Mouse (Mus musculus): ENCODE data around the gene Urgcp. TPM values are rescaled to one million over a fixed set of nuclear protein-coding genes. Genes with fewer than 3 reads are reported as not detected.

Gene Urgcp
- polyA plus RNA-seq, 1 experiment from 2014 or later: 35.2 TPM

DNA sequence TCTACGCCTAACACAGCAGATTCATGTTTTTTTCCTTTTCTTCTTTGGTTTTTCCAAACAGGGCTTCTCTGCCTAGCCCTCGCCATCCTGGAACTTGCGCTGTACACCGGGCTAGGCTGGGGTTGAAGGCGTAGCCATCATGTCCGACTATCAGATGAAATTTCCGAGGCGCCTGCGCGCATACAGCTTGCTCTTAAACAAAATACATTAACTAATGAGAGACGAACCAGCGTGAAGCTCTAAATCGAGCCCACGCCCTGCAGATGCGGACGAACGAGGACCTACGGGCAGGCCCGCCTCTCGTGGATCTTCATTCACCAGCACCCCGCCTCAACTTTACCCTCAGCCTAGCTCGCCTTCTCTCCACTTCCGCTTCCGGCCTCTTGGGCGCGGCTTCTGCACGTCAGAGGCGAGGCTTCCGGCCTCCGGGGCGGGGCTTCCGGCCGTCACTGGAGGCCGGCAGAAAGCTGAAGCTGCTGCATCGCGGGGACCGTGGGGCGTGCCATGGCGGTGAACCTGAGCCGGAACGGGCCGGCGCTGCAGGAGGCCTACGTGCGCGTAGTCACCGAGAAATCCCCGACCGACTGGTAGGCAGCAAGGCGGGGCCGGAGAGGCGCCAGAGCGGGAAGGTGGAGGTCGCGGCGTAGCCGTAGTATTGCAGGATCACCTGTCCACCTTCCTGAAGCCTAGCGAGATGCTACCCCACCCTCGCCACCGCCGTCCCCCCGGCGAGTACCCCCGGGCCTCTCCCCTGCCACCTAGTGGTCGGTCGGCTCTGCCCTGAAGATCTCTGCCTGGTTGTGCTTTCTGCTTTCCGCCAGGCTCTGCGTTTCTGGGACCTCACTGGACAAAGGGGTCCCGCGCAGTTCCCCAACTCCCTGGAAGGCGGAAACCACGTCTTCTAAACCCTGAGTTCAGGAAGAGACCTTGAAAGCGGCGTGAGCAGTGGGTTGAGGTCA is 26.2 kb upstream of the Urgcp start, which contains the start of gene Dbnl:
Gene Dbnl, plus strand, starts transcription at position 433 of the 959 bp plus-strand sequence.
- Histone ChIP-seq H3K36me3 (ENCODE audit: control insufficient read depth, insufficient read depth) (peaks cover 14% of the 10 kb centered on the region), H3K27ac (ENCODE audit: low read length) (peak within 1 kb of the TSS; percentile 85), H3K4me2 (ENCODE audit: low read length) (peak within 1 kb of the TSS; percentile 88), H3K9ac (replicated peaks; ENCODE audit: low read depth, low read length) (peak within 1 kb of the TSS; percentile 89), H3K9me3 (ENCODE audit: control insufficient read depth, low read length) (no peaks in the 10 kb centered on the region), H3K27me3 (replicated peaks; ENCODE audit: control insufficient read depth, insufficient read depth, low read length) (no peaks in the 10 kb centered on the region), H3K4me3 (replicated peaks; ENCODE audit: low read length) (peak within 1 kb of the TSS; percentile 74), H3K4me1 (replicated peaks; ENCODE audit: control insufficient read depth, insufficient read depth, low read length) (peaks cover 29% of the 10 kb centered on the region)
- peak; percentile 97 for ATAC-seq
- WGBS: under 1% methylated on average over 73 of the region's 74 CpGs

DNA sequence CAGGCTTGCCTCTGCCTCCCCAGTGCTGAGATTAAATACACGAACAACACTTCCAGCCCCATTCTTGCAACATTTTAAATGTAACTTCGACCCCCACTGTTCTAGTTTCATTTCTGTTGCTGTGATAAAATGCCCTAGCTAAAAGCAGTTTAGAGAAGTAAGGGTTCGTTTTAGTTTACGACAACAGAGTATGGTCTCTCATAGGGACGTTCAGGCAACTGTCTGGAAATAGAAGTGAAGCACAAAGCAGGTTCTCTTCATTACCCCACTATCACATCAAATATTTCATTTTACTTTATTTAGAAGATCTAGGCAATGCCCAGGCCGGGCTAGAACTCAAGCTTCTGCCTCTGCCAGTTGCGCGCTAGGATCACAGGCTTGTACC is 25.5 kb upstream of the Urgcp start:
- WGBS: 39% methylated on average over 8 of the region's 8 CpGs
- Histone ChIP-seq H3K9ac (replicated peaks; ENCODE audit: low read depth, low read length) (peak overlapping the region; percentile 89), H3K4me3 (replicated peaks; ENCODE audit: low read length) (peak overlapping the region; percentile 74), H3K27me3 (replicated peaks; ENCODE audit: control insufficient read depth, insufficient read depth, low read length) (no peaks in the 10 kb centered on the region), H3K4me1 (replicated peaks; ENCODE audit: control insufficient read depth, insufficient read depth, low read length) (peaks cover 29% of the 10 kb centered on the region), H3K36me3 (ENCODE audit: control insufficient read depth, insufficient read depth) (peaks cover 11% of the 10 kb centered on the region), H3K9me3 (ENCODE audit: control insufficient read depth, low read length) (no peaks in the 10 kb centered on the region), H3K27ac (ENCODE audit: low read length) (peak overlapping the region; percentile 85), H3K4me2 (ENCODE audit: low read length) (peak overlapping the region; percentile 88)
- no peak for ATAC-seq

DNA sequence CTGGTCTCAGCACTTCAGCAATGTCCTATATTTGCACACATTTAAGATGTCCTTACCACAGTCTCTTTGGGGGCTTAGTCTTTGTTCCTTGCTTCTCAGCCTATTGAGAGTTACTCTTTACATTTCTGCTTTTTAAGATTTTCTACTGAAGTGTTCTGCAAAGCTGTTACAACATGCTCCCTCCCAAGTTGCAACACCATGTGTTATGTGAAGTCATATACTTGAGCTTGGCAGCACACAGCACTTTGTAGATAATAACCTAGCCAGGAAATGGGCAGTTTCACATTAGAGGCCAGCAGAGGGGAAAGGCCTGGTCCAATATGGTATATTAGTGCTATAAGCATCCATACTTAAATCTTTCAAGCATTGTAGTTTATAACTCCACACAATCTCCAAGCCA is 23.6 kb upstream of the Urgcp start:
- Histone ChIP-seq H3K9ac (replicated peaks; ENCODE audit: low read depth, low read length) (no peak overlapping the region), H3K9me3 (ENCODE audit: control insufficient read depth, low read length) (no peaks in the 10 kb centered on the region), H3K4me1 (replicated peaks; ENCODE audit: control insufficient read depth, insufficient read depth, low read length) (peaks cover 25% of the 10 kb centered on the region), H3K27me3 (replicated peaks; ENCODE audit: control insufficient read depth, insufficient read depth, low read length) (no peaks in the 10 kb centered on the region), H3K27ac (ENCODE audit: low read length) (no peak overlapping the region), H3K4me3 (replicated peaks; ENCODE audit: low read length) (no peak overlapping the region), H3K4me2 (ENCODE audit: low read length) (no peak overlapping the region), H3K36me3 (ENCODE audit: control insufficient read depth, insufficient read depth) (no peaks in the 10 kb centered on the region)
- ATAC-seq: no peak

DNA sequence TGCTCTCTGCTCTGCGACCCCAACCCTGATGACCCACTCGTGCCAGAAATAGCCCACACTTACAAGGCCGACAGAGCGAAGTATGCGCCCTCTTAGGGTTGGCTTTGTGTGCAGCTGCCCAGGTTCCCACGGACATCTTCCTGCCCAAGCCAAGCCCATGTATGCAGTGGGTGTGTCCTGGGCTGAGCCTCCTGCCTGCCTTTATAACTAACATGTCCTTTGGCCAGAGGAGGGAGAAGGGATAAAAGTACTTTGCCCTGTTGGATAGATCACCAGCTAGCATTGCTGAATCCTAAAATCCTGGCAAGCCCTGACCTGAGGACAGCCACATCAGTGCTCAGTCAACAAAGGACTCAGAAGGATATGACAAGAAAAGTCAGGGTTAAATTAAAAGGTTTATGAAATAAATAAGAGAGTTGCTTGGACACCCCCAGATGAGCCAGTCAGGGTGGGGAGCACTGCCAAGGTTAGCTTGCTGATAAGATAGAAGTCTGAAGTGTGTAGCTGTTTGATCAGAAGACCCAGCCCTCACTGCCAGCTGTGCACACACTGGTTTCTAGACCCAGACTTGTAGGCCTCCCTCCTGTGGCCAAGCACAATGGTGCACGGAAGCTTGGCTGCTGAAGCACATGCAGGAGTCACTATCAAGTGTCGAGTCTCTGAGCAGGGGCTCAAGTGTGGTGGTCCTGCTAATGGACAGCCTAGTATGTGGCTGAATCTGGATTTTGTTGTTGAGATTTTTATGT is 20.2 kb upstream of the Urgcp start:
- H3K36me3 ChIP-seq (ENCODE audit: control insufficient read depth, insufficient read depth): no peaks in the 10 kb centered on the region
- no peak overlapping the region for H3K4me2 ChIP-seq (ENCODE audit: low read length)
- H3K27me3 ChIP-seq (replicated peaks; ENCODE audit: control insufficient read depth, insufficient read depth, low read length): no peaks in the 10 kb centered on the region
- H3K4me1 ChIP-seq (replicated peaks; ENCODE audit: control insufficient read depth, insufficient read depth, low read length): peaks cover 4% of the 10 kb centered on the region
- ATAC-seq: no peak
- WGBS: 74% methylated on average over 8 of the region's 8 CpGs
- H3K4me3 ChIP-seq (replicated peaks; ENCODE audit: low read length): no peak overlapping the region
- no peak overlapping the region for H3K27ac ChIP-seq (ENCODE audit: low read length)
- H3K9me3 ChIP-seq (ENCODE audit: control insufficient read depth, low read length): no peaks in the 10 kb centered on the region
- no peak overlapping the region for H3K9ac ChIP-seq (replicated peaks; ENCODE audit: low read depth, low read length)

DNA sequence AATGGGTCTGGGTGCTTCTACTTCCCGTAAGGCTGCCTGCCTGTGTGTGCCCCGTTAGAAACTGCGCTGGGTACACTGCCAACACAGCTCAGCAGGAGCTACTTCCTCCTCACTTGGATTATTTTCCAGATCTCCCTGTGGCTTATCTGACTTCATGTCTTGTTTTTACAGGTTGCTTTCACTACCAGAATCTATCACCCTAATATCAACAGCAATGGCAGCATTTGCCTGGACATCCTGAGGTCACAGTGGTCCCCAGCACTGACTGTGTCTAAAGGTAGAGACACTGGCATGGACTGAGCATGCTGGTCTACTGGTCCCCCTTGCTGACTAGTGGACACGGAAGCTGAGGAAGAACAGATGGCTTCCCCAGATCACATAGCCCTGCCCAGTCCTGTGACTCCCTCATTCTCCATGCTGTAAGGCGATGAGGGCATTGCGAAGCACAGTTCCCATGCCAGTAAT is 17.9 kb upstream of the Urgcp start:
- H3K4me3 ChIP-seq (replicated peaks; ENCODE audit: low read length): no peak overlapping the region
- no peak overlapping the region for H3K4me2 ChIP-seq (ENCODE audit: low read length)
- 92% methylated on average over 6 of the region's 6 CpGs for WGBS
- no peaks in the 10 kb centered on the region for H3K36me3 ChIP-seq (ENCODE audit: control insufficient read depth, insufficient read depth)
- H3K27me3 ChIP-seq (replicated peaks; ENCODE audit: control insufficient read depth, insufficient read depth, low read length): no peaks in the 10 kb centered on the region
- H3K4me1 ChIP-seq (replicated peaks; ENCODE audit: control insufficient read depth, insufficient read depth, low read length): no peaks in the 10 kb centered on the region
- no peak overlapping the region for H3K9ac ChIP-seq (replicated peaks; ENCODE audit: low read depth, low read length)
- no peak for ATAC-seq
- no peak overlapping the region for H3K27ac ChIP-seq (ENCODE audit: low read length)
- H3K9me3 ChIP-seq (ENCODE audit: control insufficient read depth, low read length): no peaks in the 10 kb centered on the region

DNA sequence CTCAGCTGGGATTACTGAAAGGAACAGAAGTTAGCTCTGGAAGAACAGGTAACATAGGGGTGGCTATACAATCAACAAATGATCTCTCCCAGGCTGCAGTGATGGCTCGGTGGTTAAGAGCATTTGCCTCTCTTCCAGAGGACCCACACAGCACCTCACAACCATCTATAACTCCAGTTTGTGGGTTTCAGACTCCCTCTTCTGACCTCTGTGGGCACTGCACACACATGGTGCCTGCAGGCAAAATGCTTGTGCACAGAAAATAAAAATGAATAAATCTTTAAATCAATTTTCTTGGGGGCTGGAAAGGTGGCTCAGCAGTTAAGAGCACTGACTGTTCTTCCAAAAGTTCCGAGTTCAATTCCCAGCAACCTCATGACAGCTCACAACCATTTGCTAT is 16.3 kb upstream of the Urgcp start:
- Histone ChIP-seq H3K9me3 (ENCODE audit: control insufficient read depth, low read length) (no peaks in the 10 kb centered on the region), H3K36me3 (ENCODE audit: control insufficient read depth, insufficient read depth) (no peaks in the 10 kb centered on the region), H3K4me1 (replicated peaks; ENCODE audit: control insufficient read depth, insufficient read depth, low read length) (no peaks in the 10 kb centered on the region), H3K4me3 (replicated peaks; ENCODE audit: low read length) (no peak overlapping the region), H3K27ac (ENCODE audit: low read length) (no peak overlapping the region), H3K9ac (replicated peaks; ENCODE audit: low read depth, low read length) (no peak overlapping the region), H3K27me3 (replicated peaks; ENCODE audit: control insufficient read depth, insufficient read depth, low read length) (no peaks in the 10 kb centered on the region), H3K4me2 (ENCODE audit: low read length) (no peak overlapping the region)
- 71% methylated on average over 2 of the region's 2 CpGs for WGBS
- ATAC-seq: no peak

DNA sequence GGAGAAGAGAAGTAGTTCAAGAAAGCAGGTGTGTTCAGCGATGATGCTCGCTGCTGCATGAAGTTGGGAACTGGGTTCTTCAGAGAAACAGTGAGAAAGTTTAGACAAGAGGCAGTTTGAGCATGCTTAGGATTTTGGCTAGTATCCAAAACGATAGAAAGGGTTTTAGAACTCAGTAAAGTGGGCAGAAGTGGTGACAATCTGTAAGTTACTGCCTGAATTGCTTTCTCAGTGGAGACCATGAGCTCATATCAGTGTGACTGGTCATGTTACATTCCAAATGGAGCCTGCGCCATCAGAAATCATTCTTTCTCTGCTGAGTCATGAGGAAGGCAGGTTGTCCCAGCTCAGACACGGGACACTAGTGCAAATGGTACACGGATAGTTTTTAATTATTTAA is 3.8 kb upstream of the Urgcp start:
- Histone ChIP-seq H3K4me3 (replicated peaks; ENCODE audit: low read length) (no peak overlapping the region), H3K9ac (replicated peaks; ENCODE audit: low read depth, low read length) (no peak overlapping the region), H3K9me3 (ENCODE audit: control insufficient read depth, low read length) (no peaks in the 10 kb centered on the region), H3K4me1 (replicated peaks; ENCODE audit: control insufficient read depth, insufficient read depth, low read length) (peaks cover 9% of the 10 kb centered on the region), H3K27me3 (replicated peaks; ENCODE audit: control insufficient read depth, insufficient read depth, low read length) (no peaks in the 10 kb centered on the region), H3K36me3 (ENCODE audit: control insufficient read depth, insufficient read depth) (no peaks in the 10 kb centered on the region), H3K4me2 (ENCODE audit: low read length) (no peak overlapping the region), H3K27ac (ENCODE audit: low read length) (no peak overlapping the region)
- ATAC-seq: no peak
- WGBS: 85% methylated on average over 6 of the region's 6 CpGs

DNA sequence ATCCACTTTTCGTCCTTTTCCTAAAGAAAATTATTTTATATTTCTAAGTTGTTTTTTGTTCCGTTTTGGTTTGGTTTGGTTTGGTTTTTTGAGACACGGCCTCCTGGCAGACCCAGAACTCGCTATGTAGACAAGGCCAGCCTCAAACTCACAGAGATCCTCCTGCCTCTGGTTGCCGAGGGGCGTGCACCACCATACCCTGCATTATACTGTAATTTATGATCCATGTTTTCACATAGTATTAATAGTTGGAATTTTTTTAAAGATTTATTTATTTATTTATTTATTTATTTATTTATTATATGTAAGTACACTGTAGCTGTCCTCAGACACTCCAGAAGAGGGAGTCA is 432 bp upstream of the Urgcp start:
- H3K27ac ChIP-seq (ENCODE audit: low read length): peak overlapping the region; percentile 95
- WGBS: 19% methylated on average over 6 of the region's 6 CpGs
- H3K27me3 ChIP-seq (replicated peaks; ENCODE audit: control insufficient read depth, insufficient read depth, low read length): no peaks in the 10 kb centered on the region
- peak overlapping the region; percentile 69 for H3K4me2 ChIP-seq (ENCODE audit: low read length)
- peak overlapping the region; percentile 87 for H3K9ac ChIP-seq (replicated peaks; ENCODE audit: low read depth, low read length)
- peak; percentile 36 for ATAC-seq
- H3K9me3 ChIP-seq (ENCODE audit: control insufficient read depth, low read length): no peaks in the 10 kb centered on the region
- H3K4me3 ChIP-seq (replicated peaks; ENCODE audit: low read length): peak overlapping the region; percentile 78
- H3K4me1 ChIP-seq (replicated peaks; ENCODE audit: control insufficient read depth, insufficient read depth, low read length): peaks cover 9% of the 10 kb centered on the region
- no peaks in the 10 kb centered on the region for H3K36me3 ChIP-seq (ENCODE audit: control insufficient read depth, insufficient read depth)

DNA sequence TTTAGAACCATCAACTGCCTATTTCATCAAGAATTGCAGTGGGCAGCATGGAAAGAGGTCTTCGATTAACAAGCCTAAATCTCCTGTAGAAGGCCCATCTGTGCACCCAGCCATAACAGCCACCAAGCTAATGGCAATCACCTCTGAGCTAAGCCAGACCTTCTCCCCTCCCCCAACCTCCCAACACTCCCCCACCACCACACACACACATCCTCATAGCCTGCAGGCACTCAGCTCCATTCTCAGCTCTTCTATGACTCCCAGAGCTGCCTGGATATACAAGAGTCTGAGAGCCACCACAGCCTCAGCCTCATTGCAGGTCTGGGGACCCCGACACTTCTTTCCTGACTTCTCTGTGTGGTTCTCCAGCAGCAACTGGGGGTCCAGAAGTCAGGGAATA is 8.4 kb downstream of the Urgcp start:
- Histone ChIP-seq H3K36me3 (ENCODE audit: control insufficient read depth, insufficient read depth) (no peaks in the 10 kb centered on the region), H3K9ac (replicated peaks; ENCODE audit: low read depth, low read length) (no peak overlapping the region), H3K4me1 (replicated peaks; ENCODE audit: control insufficient read depth, insufficient read depth, low read length) (no peaks in the 10 kb centered on the region), H3K27ac (ENCODE audit: low read length) (no peak overlapping the region), H3K4me3 (replicated peaks; ENCODE audit: low read length) (no peak overlapping the region), H3K27me3 (replicated peaks; ENCODE audit: control insufficient read depth, insufficient read depth, low read length) (no peaks in the 10 kb centered on the region), H3K4me2 (ENCODE audit: low read length) (no peak overlapping the region), H3K9me3 (ENCODE audit: control insufficient read depth, low read length) (peaks cover 3% of the 10 kb centered on the region; the same call in 1 of the 2 replicates)
- 94% methylated on average over 2 of the region's 2 CpGs for WGBS
- ATAC-seq: no peak
